Mouse (Mus musculus): ENCODE measurements around the gene Anapc4.

DNA sequence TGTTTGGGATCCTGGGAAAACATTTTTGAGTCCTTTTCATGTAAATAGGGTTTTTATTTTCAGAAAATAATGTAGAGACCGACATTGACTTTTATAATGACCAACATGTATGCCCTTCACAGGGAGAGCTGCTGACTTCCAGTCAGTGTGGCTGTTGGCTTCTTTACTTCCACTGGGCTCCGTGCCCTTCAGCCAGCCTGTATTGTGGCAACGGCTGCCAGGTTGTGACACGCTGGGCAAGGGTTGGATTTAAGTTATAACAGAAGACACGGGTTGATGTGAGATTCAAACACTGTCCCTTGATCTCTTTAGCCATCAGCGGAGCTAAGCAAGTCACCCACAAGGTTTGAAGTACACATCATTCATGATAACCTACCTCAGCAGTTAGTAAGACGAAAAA, 15.1 kb upstream of the Anapc4 start:
- no peak for TF ChIP-seq CTCF (IDR thresholded peaks at IDR 0.05; ENCODE audit: low read depth, low read length)
- no peak for TF ChIP-seq EP300 (IDR thresholded peaks at IDR 0.05; ENCODE audit: insufficient read depth, low read depth, low read length)

Data from ES-Bruce4 (cell line).